Mouse (Mus musculus) lung, postnatal 14 days (tissue): ENCODE data around the gene Pltp.

Experiments
- DNase-seq: peaks from one replicate; pipeline ENCODE4 v3.0.0; 2021

Gene Pltp

DNA sequence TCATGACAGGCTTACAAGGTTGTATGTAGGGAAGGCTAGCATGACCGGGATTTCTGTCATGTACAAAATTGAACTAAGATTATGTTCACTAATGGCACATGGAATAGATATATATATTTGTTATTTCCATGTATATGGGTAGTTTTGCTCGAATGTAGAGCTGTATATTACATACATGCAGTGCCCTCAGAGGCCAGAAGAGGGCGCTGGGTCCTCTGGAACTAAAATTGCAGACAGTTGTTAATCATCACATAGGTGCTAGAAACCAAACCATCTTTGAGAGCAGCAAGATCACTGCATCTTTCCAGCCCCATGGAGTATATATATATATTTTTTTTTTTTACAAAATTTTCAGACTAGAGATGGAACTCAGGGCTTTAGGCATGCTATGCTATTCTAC lies 11.7 kb downstream of the Pltp start:
- DNase-seq: no peak

- no peak for DNase-seq
Measured at GRCm38 (mm10) chr2:164835164-164835563, 22.3 kb downstream of the Pltp start.

DNA sequence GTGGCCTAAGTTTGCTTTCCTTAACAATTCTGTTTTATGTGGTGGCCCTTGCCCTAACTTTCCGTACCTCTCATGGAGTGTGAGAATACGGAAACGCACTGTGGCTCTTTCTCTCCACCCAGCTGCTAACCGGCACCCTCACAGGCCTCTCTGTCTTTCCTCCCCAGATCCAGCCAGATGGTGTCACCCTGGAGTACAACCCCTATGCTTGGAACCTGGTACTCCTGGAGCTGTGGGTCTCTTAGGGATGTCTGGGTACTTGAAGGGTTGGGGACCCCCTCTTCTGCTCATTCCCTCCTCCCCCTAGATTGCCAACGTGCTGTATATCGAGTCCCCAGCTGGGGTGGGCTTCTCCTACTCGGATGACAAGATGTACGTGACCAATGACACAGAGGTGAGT lies 23.0 kb downstream of the Pltp start:
- DNase-seq: no peak

DNA sequence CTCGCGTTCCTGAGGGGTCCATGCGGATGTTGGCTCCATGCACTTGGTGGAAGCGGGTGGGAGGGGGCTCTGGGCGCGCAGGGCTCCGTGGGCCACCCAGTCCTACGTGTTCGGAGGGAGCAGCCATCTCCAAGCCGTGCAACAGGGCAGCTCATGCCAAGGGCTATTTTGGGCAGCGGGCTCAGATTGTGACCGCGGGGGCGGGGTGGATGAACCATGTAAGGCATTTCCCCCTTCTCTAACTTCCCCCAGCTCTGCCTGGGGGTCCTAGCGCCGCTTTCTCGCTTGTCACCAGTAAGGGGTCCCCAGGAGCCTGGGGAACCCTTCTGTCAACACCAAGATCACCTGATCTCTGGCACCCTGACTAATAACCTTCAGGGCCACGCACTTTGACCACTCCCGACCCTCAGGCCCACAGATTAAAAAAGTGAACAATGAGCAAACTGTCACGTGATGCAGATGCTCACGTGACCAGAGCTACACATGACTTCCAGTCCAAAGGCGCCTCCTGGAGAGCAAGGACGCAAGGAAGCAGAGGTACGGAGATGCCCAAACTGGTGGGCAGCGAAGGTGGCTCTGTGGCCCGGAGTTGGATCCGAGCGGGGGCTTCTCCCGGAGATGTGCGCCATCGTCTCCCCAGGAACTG lies 24.1 kb downstream of the Pltp start, which contains the start of gene Neurl2:
TSS of gene Neurl2 (minus strand) at position 143 of the 646 bp plus-strand sequence.
- DNase-seq: peak; percentile 92

- DNase-seq: peak; percentile 80
Measured at GRCm38 (mm10) chr2:164832748-164833301, 24.7 kb downstream of the Pltp start, which contains the start of gene Ctsa. Ctsa (plus strand) TSS chr2:164832873.

DNA sequence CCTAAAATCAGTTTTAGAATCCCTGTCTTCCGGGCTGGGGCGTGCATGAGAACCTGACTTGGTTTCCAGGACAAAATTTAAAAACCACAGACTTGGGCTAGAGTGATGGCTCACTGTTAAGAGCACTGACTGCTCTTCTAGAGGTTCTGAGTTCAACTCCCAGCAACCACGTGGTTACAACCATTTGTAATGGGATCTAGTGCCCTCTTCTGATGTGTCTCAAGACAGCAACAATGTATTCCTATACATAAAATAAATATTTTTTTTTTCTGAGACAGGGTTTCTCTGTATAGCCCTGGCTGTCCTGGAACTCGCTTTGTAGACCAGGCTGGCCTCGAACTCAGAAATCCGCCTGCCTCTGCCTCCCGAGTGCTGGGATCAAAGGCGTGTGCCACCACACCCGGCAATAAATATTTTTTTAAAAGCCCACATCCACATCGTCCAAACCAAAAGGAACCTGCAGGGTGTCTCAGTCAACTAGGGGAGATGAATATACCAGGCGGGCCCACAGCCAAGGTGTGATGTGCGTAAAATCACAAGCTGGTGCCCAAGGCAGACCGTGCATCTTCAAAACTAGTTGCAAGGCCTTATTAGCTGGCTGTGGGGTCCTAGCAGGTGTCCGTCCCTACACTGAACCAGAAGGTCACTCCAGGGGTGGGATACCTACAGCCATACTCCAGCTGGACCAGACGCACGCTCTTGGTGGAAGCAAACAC lies 25.3 kb downstream of the Pltp start:
- no peak for DNase-seq

DNA sequence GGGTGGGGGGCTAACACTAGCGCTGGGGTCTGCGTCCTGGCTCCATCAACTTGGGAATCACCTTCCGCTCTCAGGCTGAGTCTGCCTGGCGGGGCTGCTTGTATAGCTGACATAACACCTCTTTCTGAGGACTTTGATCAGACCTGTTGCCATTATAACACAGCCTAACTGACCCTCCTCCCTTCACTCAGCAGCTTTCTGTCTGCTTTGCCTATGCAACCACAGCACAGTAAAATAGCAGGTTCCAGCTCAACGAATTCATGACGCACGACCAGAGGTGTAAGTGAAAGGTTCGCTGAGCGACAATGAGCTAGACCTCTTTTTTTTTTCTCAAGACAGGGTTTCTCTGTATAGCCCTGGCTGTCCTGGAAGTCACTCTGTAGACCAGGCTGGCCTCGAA lies 26.5 kb downstream of the Pltp start:
- no peak for DNase-seq

DNA sequence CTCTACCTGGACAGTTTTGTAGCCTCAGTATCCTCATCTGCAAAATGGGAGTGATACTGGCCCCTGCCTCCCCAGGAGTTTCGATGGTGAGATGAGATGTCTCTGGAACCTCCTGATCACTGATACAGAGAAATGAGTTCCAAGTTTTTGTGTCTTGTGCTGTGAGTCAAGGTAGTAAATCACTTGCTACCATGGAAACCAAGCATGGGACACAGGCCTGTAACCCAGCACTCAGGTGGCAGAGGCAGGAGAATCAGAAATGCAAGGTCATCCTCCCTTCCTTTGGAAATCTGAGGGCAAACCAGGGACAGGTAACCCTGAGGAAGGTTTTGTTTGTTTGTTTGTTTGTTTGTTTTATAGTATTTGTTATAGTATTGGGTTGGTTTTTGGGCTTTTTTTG lies 28.4 kb downstream of the Pltp start:
- no peak for DNase-seq

DNA sequence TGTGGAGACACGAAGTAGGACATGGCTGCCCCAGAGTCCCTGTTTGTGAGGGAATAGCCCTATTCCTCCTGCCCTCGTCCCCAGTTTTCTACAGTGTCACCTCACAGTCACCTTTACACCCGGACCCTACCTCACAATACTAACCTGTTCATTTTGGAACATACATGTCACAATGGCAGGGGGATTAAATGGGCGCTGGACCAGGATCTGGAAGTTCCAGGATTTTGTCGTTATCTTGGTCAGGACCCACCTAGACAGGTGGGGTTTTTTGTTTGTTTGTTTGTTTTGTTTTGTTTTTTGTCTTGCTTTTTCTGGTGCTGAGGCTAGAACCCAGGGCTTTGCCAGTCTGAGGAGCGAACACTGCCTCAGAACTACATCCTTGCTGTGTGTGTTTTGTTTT lies 29.1 kb downstream of the Pltp start, which contains the start of gene Spata25:
TSS of gene Spata25 (minus strand) at position 101 of the 400 bp plus-strand sequence.
- no peak for DNase-seq

DNA sequence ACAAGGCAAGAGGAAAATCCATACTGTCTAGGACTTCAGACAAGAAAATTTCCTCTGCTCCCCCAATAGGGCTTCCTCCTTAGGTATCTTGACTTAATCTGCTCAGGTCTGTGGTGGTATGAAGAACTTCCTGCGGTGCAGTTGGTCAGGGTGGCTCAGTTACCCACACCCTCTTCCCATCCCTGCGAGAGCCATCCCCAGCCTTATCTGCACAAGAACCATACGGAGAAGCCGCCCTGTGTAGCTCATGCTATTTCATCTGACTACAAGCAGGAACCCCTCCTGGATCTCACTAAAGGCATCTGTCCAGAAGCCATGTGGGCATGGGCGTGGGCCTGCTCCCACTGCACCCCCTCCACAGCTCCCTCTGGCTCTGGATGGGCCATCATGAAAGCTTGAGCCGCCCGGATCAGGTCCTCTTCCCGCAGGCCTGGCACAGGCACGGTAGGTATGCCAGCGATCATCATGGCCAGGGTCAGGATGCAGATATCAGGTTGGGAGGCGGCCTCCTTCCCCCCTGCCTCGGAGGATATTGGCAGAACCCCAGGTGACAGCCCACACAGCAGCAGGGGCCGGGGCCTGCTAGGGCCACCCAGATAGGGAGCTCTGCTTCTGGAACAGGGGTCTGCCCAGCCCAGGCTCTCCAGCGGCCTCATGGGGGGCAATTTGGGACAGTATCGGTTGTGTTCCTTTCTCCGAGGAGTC lies 30.2 kb downstream of the Pltp start:
- no peak for DNase-seq

- no peak for DNase-seq
Measured at GRCm38 (mm10) chr2:164825521-164825920, 32.0 kb downstream of the Pltp start.

DNA sequence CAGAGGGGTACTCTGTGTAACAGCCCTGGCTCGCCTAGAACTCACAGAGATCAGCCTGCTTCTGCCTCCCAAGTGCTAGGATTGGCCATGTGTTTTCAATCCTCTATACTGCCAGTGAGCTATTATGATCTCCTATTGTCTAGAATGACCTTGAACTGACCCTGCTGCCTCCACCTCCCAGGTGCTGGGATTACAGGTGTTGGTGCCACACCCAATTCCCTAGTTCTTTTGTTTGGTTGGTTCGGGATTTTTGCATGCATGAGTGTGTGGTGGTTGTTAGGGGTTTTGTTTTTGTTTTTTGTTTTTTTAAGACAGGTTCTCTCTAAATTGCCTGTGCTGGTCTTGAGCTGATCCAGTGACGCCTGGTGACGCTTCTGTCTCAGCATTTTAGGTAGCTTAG lies 33.5 kb downstream of the Pltp start:
- DNase-seq: no peak

DNA sequence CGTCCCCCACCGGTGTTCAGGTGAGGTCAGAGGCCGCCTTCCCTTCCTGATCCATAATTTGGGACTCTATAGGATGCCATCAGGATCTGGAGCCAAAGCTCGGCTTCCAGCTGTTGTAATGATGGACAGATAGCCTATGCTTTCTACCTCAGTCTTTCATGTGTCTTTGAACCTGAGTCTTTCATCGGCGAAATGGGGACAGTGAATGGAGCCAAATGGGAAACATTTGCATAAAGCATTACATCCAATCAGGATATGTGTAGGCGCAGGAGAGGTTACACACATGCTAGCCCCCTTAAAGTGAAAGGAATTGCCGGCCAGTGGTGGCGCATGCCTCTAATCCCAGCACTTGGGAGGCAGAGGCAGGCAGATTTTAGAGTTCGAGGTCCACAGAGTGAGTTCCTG lies 34.3 kb downstream of the Pltp start:
- no peak for DNase-seq

GRCm38 (mm10) chr2:164822636-164823165 lies 34.8 kb downstream of the Pltp start, which contains the start of gene Zswim1:
Zswim1 (plus strand) TSS chr2:164822686.
- peak; percentile 100 for DNase-seq

DNA sequence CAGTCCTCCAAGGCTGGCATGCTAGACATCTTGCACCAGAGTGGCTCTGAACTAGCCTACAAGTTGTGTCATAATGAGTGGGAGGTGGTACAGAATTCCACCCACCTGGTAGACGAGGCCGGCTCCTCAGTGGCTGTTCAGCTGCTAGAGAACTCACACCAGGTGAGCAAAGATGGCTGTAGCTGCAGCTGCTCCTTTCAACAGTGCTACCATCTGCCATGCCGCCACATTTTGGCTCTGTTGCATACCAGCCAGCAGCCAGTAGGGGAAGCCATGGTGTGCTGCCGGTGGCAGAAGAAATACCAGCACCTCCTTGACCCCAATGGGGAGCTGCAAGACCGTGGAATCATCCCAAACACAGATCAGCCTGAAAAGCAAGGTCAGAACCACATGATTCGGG lies 36.5 kb downstream of the Pltp start:
- DNase-seq: no peak

- no peak for DNase-seq
Measured at GRCm38 (mm10) chr2:164817703-164818102, 39.8 kb downstream of the Pltp start.

- no peak for DNase-seq
Measured at GRCm38 (mm10) chr2:164817206-164817605, 40.3 kb downstream of the Pltp start.

GRCm38 (mm10) chr2:164815821-164816220 lies 41.7 kb downstream of the Pltp start:
- no peak for DNase-seq

DNA sequence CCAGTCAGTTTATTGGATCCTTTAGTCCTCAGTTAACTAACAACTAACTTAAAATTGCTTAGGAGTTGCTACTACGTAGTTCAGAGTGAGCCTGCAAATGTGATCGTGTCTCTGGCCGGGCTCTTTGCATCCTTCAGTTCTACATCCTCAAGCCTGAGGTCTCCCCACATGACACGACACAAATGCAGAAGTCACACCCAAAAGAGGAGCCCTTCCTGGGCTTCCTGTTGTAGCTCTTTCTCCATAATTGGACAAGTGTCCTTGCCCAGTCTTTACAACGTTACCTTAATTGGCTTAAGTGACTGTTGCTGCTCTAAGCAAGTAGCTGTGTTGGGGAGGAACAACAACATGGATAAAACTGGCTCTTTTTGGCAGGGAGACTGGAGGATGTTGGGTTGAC lies 42.2 kb downstream of the Pltp start:
- no peak for DNase-seq

DNA sequence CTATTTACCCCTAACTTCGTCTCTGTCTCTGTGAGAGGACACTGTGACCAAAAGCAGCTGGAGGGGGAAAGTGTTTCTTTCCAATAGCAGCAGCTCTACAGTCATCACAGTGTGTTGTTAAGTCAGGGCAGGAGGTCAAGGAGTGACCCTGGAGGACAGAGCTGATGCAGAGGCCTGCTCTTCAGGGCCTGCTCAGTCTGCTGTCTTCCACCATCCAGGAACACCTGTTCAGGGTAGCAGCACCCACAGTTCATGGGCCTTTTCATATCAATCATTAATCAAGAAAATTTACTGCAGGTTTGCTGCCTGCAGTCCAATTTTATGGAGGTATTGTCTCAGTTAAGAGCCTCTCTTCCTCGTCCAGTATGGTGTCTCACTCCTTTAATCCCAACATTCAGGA lies 44.0 kb downstream of the Pltp start:
- DNase-seq: no peak

GRCm38 (mm10) chr2:164806614-164807013 lies 50.9 kb downstream of the Pltp start:
- no peak for DNase-seq

GRCm38 (mm10) chr2:164805332-164805718 lies 52.2 kb downstream of the Pltp start:
- no peak for DNase-seq
